Mouse (Mus musculus) limb, embryonic 11.5 days (tissue): ENCODE results near the gene Twist2. TPM values are rescaled to one million over a fixed set of nuclear protein-coding genes. Genes with fewer than 3 reads are reported as not detected.

Source experiments
- ATAC-seq: fragments of 200-750 bp; cut with Nextera tagmentation; 2 replicates; pipeline ENCODE4 v1.8.0; 2017; ENCODE audit warnings: low read depth; ENCODE audit not compliant: insufficient number of reproducible peaks, low FRiP score, low TSS enrichment
- DNase-seq: peaks from one replicate; pipeline ENCODE4 v3.0.0-alpha.2; 2015; ENCODE audit warnings: low spot score
- H3K27ac ChIP-seq: fragments of 300-500 bp; sonication (generic); replicated peaks from 2 replicates; pipeline ENCODE4 v1.5.1; 2014; ENCODE audit warnings: low read depth, mild to moderate bottlenecking, low read length
- H3K27me3 ChIP-seq: fragments of 300-500 bp; sonication (generic); 2 replicates; pipeline ENCODE4 v1.6.1; 2014; ENCODE audit warnings: mild to moderate bottlenecking, low read length, mixed read lengths; ENCODE audit not compliant: control insufficient read depth, insufficient read depth
- H3K36me3 ChIP-seq: fragments of 300-500 bp; sonication (generic); 2 replicates; pipeline ENCODE4 v1.6.1; 2014; ENCODE audit warnings: mild to moderate bottlenecking, low read length, moderate library complexity, mixed read lengths; ENCODE audit not compliant: control insufficient read depth, insufficient read depth
- H3K4me1 ChIP-seq: fragments of 300-500 bp; sonication (generic); 2 replicates; pipeline ENCODE4 v1.6.1; 2014; ENCODE audit warnings: low read length, mixed read lengths; ENCODE audit not compliant: control insufficient read depth, insufficient read depth
- H3K4me2 ChIP-seq: fragments of 300-500 bp; sonication (generic); 2 replicates; pipeline ENCODE4 v1.6.1; 2014; ENCODE audit warnings: low read depth, mild to moderate bottlenecking, moderate library complexity; ENCODE audit not compliant: severe bottlenecking
- H3K4me3 ChIP-seq: fragments of 300-500 bp; sonication (generic); 2 replicates; pipeline ENCODE4 v1.5.1; 2014; ENCODE audit warnings: low read depth, low read length
- H3K9ac ChIP-seq: fragments of 300-500 bp; sonication (generic); 2 replicates; pipeline ENCODE4 v1.6.1; 2014; ENCODE audit warnings: mild to moderate bottlenecking, low read length
- H3K9me3 ChIP-seq: fragments of 300-500 bp; sonication (generic); 2 replicates; pipeline ENCODE4 v1.6.1; 2016; ENCODE audit warnings: low read length; ENCODE audit not compliant: control insufficient read depth
- WGBS: fragments of 180-500 bp; shearing (Covaris S2); extraction: QIAGEN DNeasy Blood & Tissue Kit; methylation state at CpG from one replicate; pipeline ENCODE4 v1.1.7; 2014; 5-methylcytosine and 5-hydroxymethylcytosine counted together
- polyA plus RNA-seq: library from polyadenylated mRNA; unstranded; fragments of >200 nt; fragmentation: Nextera tagmentation; extraction: Ambion mirVana; gene quantifications from 2 replicates; pipeline ENCODE4 v1.2.1, GENCODE M21; 2014

Twist2 gene
- polyA plus RNA-seq: 43.8 and 47.0 TPM in 2 replicates

GRCm38 (mm10) chr1:91800967-91801843, at the start of gene Twist2:
TSS of gene Twist2 (plus strand) at chr1:91801461.
- Histone ChIP-seq H3K27ac (peak within 1 kb of the TSS; percentile 93), H3K27me3 (no peaks in the 10 kb centered on the region; the same call in 1 of the 2 replicates), H3K36me3 (no peaks in the 10 kb centered on the region), H3K9me3 (no peaks in the 10 kb centered on the region), H3K4me3 (peak within 1 kb of the TSS; percentile 69), H3K9ac (peak within 1 kb of the TSS; percentile 92), H3K4me2 (peak within 1 kb of the TSS; percentile 98), H3K4me1 (peaks cover 26% of the 10 kb centered on the region)
- ATAC-seq (peak; percentile 60), DNase-seq (peak; percentile 88)
- under 1% methylated on average over 71 of the region's 77 CpGs for WGBS

- DNase-seq (no peak), ATAC-seq (no peak)
- H3K27ac ChIP-seq: no peak overlapping the region
- no peak overlapping the region for H3K4me2 ChIP-seq
- no peak overlapping the region for H3K4me3 ChIP-seq
- peaks cover 9% of the 10 kb centered on the region for H3K4me1 ChIP-seq
- no peaks in the 10 kb centered on the region for H3K27me3 ChIP-seq
- H3K9me3 ChIP-seq: no peaks in the 10 kb centered on the region
- WGBS: 79% methylated on average over 9 of the region's 9 CpGs
- H3K9ac ChIP-seq: no peak overlapping the region
- H3K36me3 ChIP-seq: no peaks in the 10 kb centered on the region
Observed at GRCm38 (mm10) chr1:91752931-91753330, 48.3 kb upstream of the Twist2 start.

DNA sequence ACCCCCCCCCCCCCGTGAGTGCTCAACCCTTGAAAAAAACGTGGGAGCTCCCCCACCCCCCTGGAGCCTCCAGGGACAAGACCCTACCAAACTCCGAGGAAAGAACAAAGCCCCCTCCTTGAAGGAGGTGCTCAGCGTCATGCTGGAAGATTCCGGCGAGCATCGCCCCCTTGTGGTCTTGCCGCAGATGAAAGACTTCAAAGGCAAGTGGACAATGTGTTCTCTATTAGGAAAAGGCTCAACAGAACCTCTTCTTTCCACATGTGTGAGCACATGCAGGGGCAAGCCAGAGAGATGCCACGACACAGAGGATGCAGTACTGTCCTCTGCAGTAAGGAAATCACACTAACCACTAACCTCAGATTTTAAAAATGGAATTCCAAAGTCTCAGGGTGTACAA, 46.2 kb upstream of the Twist2 start:
- ATAC-seq (peak; percentile 67; the same call in 1 of the 2 replicates), DNase-seq (peak; percentile 90)
- Histone ChIP-seq H3K9ac (no peak overlapping the region), H3K36me3 (no peaks in the 10 kb centered on the region), H3K27ac (no peak overlapping the region), H3K4me2 (no peak overlapping the region), H3K9me3 (no peaks in the 10 kb centered on the region), H3K27me3 (no peaks in the 10 kb centered on the region), H3K4me3 (no peak overlapping the region), H3K4me1 (peaks cover 22% of the 10 kb centered on the region)
- WGBS: 3% methylated on average over 9 of the region's 9 CpGs

GRCm38 (mm10) chr1:91757292-91757691, 44.0 kb upstream of the Twist2 start:
- Histone ChIP-seq H3K36me3 (no peaks in the 10 kb centered on the region), H3K27ac (no peak overlapping the region), H3K4me3 (no peak overlapping the region), H3K27me3 (no peaks in the 10 kb centered on the region), H3K9ac (0 out of 2 replicates have a peak overlapping the region, but pooled peaks have one; percentile 45), H3K9me3 (no peaks in the 10 kb centered on the region), H3K4me2 (peak overlapping the region; percentile 30), H3K4me1 (peaks cover 38% of the 10 kb centered on the region)
- DNase-seq (peak; percentile 54), ATAC-seq (no peak)
- WGBS: 13% methylated on average over 16 of the region's 16 CpGs

DNA sequence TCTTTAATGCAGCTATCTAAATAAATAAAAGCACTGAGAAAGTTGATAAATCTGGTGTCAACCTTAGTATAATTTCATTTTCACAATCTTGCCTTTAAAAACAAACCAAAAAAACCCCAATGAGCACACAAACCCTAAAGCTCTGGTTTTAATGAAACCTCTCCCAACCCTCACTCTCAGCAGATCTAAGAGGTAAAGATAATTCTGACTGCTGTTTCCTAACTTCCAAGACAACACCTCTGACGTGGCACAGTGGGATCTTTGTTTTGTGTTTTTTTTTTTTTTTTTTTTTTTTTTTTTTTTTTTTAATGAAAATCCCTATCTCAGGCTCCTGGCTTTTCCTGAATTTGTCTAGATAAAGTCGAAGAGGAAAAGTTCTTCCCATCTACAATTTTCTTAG, 43.1 kb upstream of the Twist2 start:
- Histone ChIP-seq H3K4me3 (no peak overlapping the region), H3K4me2 (no peak overlapping the region), H3K27ac (no peak overlapping the region), H3K9me3 (no peaks in the 10 kb centered on the region), H3K4me1 (peaks cover 41% of the 10 kb centered on the region), H3K27me3 (no peaks in the 10 kb centered on the region), H3K36me3 (no peaks in the 10 kb centered on the region), H3K9ac (no peak overlapping the region)
- WGBS: 35% methylated on average over 2 of the region's 2 CpGs
- DNase-seq (no peak), ATAC-seq (no peak)

DNA sequence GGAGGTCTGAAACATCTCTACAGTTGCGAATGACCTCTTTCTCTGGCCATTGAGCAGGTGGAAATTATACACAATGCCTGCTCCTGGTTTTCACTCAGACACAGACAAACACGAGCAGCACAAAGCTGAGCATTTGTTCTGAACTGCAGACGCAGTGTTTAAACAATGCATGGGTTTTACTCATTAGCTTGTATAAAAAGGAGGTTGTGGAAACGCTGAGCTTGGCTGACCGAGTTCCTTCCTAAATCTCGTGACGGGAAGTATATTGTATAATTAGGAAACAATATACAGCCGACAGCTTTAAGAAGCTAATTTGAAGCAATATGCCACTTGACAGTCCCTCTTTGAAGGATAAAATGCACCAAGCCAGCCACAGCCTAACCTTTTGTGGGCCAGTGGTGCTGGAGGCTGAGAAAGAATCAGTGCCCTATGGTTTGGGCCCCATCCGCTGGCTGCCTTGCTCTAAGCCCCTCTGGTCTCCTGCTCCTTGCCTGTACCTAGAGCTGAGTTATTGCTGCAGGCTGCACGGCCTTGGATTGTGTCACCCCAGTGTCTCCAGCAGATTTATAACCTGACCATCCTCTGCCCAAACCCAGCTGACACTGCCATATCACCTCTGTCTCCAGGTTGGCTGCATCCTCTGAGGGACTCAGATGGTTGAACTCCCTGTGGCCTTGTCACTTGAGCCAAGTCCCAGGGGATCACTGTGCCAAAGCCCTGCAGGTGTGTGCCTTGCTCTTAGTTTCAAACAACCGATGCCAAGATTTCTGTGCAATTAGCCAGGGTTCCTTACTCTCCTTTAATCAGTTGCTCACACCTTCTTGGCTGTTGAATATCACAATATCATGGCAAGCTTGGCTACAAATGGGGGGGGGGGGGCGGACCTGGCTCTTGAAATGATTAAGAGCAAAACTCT, 42.4 kb upstream of the Twist2 start:
- no peak overlapping the region for H3K4me2 ChIP-seq
- ATAC-seq: no peak

GRCm38 (mm10) chr1:91760140-91760986, 40.9 kb upstream of the Twist2 start:
- 37% methylated on average over 14 of the region's 14 CpGs for WGBS
- DNase-seq (peak; percentile 69), ATAC-seq (0 out of 2 replicates have a peak, but pooled peaks have one; percentile 20)
- H3K36me3 ChIP-seq: no peaks in the 10 kb centered on the region
- no peaks in the 10 kb centered on the region for H3K9me3 ChIP-seq
- H3K9ac ChIP-seq: peak overlapping the region; percentile 0; the same call in 1 of the 2 replicates
- H3K4me2 ChIP-seq: peak overlapping the region; percentile 5; the same call in 1 of the 2 replicates
- no peak overlapping the region for H3K4me3 ChIP-seq
- no peaks in the 10 kb centered on the region for H3K27me3 ChIP-seq
- peaks cover 41% of the 10 kb centered on the region for H3K4me1 ChIP-seq
- H3K27ac ChIP-seq: 0 out of 2 replicates have a peak overlapping the region, but pooled peaks have one; percentile 1

More for the DNA sequence above, 42.4 kb upstream of the Twist2 start:
- peak; percentile 40 for DNase-seq
- Histone ChIP-seq H3K27me3 (no peaks in the 10 kb centered on the region), H3K36me3 (no peaks in the 10 kb centered on the region), H3K27ac (no peak overlapping the region), H3K4me3 (no peak overlapping the region), H3K9ac (no peak overlapping the region), H3K4me1 (peaks cover 41% of the 10 kb centered on the region), H3K9me3 (no peaks in the 10 kb centered on the region)
- 24% methylated on average over 12 of the region's 12 CpGs for WGBS
